Mouse (Mus musculus) olfactory bulb, adult 2 months (tissue): ENCODE measurements around the gene Olfr812. TPM values are rescaled to one million over a fixed set of nuclear protein-coding genes. Genes with fewer than 3 reads are reported as not detected.
"Not testable (repeated sequence)": the region's sequence is repeated elsewhere in the genome, so short reads cannot be mapped to it uniquely, and the experiment has no call there.

Experiments used
- H3K27ac ChIP-seq: fragments of 200-500 bp; 2 replicates; pipeline ENCODE4 v1.5.1; 2012; ENCODE audit warnings: low read depth, low read length; ENCODE audit not compliant: insufficient read depth
- H3K4me1 ChIP-seq: fragments of 200-500 bp; 2 replicates; pipeline ENCODE4 v1.6.1; 2012; ENCODE audit warnings: low read length; ENCODE audit not compliant: control insufficient read depth, insufficient read depth
- H3K4me3 ChIP-seq: fragments of 200-500 bp; 2 replicates; pipeline ENCODE4 v1.5.1; 2012; ENCODE audit warnings: mild to moderate bottlenecking, low read depth, low read length, moderate library complexity; ENCODE audit not compliant: insufficient read depth
- CTCF ChIP-seq: fragments of 200-500 bp; IDR thresholded peaks from 2 replicates; pipeline ENCODE4 v1.5.1; 2012; ENCODE audit warnings: low read depth, mild to moderate bottlenecking, low read length, moderate library complexity; ENCODE audit not compliant: insufficient read depth
- POLR2A ChIP-seq: fragments of 200-500 bp; IDR thresholded peaks from 2 replicates; pipeline ENCODE4 v1.6.1; 2012; ENCODE audit warnings: mild to moderate bottlenecking, low read depth, low read length, moderate library complexity; ENCODE audit not compliant: insufficient read depth
- WGBS: fragments of 180-500 bp; shearing (Covaris S2); methylation state at CpG from one replicate; pipeline ENCODE4 v1.1.7; 2018; 5-methylcytosine and 5-hydroxymethylcytosine counted together
- polyA plus RNA-seq: library from polyadenylated mRNA; stranded (reverse); fragments of >200 nt; gene quantifications from 2 replicates; pipeline ENCODE4 v1.2.4, GENCODE M21; 2012; ENCODE audit warnings: low replicate concordance; ENCODE audit not compliant: missing spikeins, insufficient read depth, insufficient read length

The Olfr812 gene
- polyA plus RNA-seq: not detected in 2 replicates

DNA sequence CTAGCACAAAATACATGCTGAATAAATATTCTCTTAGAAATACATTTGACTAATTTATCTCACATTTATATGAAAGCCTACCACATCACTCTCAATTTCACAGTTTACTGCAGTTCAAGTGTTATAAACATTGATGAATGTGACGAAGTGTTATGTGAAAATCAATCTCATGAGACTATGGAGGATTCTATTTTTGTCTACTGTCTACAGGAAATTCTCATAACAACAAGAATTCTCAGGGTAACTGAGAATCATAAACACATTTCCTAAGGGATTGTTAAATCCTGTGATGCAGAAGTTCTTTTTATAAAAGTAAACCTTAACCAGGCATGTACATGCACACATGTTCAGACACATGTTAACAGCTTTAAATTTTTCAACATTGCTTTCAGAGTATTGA lies at the start of gene Olfr812:
Gene Olfr812 (minus strand): TSS at position 101 of the 400 bp plus-strand sequence.
- no peak within 1 kb of the TSS for H3K27ac ChIP-seq

DNA sequence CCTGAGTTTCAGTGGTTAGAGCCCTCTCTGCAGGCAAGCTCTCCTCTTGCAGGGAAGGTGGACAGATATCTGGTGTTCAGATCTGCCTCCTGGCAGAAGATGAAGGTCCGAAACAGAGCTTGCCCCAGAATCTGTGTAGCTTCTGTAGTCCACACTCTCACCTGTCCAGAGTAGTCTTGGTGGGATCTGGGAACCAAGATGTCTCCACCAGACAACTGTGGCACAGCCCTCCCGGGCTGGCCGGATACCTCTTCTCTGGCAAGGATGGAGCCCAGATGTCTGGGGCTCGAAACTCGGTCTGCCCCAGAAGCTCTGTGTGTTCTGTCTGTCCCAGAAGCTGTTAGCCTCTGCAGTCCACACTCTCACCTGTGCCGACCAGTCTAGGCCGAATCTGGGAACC lies 40.0 kb upstream of the Olfr812 start:
- H3K27ac ChIP-seq: no peak overlapping the region
- no peak overlapping the region for H3K4me3 ChIP-seq
- H3K4me1 ChIP-seq: no peaks in the 10 kb centered on the region
- TF ChIP-seq POLR2A (no peak), CTCF (no peak)
- whole genome bisulfite sequencing: 95% methylated on average over 7 of the region's 7 CpGs

More for the DNA sequence above, at the start of gene Olfr812:
- H3K4me1 ChIP-seq: no peaks in the 10 kb centered on the region
- 85% methylated on average over 1 of the region's 1 CpGs for WGBS
- H3K4me3 ChIP-seq: no peak within 1 kb of the TSS
- no peak for TF ChIP-seq POLR2A
- no peak for TF ChIP-seq CTCF

DNA sequence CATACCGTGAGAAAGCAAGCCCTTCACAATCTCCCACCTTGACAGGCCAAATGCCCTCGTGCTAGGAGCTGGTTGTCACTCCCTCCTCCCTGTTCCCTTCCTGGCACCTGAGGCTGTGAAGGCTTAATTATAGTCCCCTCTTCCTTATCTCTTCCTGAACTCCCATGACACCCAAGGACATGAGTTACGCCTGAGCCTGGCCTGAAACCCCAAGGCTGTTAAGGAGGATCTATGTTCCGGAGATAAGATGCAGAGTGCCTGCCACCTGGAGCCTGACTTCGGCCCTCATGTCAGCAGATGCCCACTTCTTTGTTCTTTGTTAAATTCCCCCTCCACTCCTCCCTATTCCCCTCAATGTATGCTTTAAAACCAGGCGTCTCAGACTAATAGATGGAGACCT lies 39.6 kb upstream of the Olfr812 start:
- H3K4me3 ChIP-seq, H3K4me1 ChIP-seq, H3K27ac ChIP-seq: not testable (repeated sequence)
- WGBS: 90% methylated on average over 6 of the region's 6 CpGs

DNA sequence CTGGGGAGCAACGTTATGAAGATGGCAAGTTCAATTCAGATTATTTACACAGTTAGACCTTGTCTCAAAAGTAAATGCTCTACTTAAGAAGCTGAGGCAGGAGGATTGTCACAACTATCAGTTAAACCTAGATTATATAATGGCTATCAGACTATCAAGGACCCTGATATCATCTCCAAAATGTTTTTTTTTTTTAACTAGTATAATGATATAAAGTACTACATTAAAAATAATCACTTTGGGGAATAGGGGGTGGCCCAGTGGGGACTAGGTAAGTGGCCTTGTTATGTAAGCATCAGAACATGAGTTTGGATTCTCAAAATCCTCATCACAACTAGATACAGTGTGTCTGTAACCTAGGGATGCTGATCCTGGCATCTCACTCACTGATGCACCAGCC lies 33.9 kb upstream of the Olfr812 start, which contains the start of gene Olfr814:
Gene Olfr814 (minus strand): TSS at position 101 of the 400 bp plus-strand sequence.
- not testable (repeated sequence) for H3K4me1 ChIP-seq, H3K4me3 ChIP-seq, H3K27ac ChIP-seq
- 50% methylated on average over 1 of the region's 1 CpGs for WGBS

DNA sequence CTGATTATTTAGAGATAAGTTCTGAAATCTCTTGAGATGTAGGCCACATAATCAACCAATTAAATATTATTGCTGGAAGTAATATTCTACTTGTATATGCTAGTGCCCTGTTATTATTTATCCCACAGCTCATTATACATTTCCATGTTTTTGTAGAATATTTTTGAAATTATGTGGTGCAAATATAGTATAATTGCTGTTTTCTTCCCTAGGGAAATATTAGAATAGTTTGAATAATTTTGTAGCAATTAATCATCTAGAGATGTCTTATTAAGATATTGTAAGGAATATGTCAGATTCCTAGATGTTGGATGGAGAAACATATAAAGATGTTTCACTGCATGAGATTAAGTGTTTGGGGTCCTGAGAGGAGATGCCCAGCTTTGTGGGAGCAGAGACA lies 9.2 kb upstream of the Olfr812 start, which contains the start of gene Olfr813:
Gene Olfr813 (plus strand): TSS at position 301 of the 400 bp plus-strand sequence.
- no peaks in the 10 kb centered on the region for H3K4me1 ChIP-seq
- no peak within 1 kb of the TSS for H3K4me3 ChIP-seq
- no peak within 1 kb of the TSS for H3K27ac ChIP-seq
- TF ChIP-seq CTCF: no peak
- TF ChIP-seq POLR2A: no peak

DNA sequence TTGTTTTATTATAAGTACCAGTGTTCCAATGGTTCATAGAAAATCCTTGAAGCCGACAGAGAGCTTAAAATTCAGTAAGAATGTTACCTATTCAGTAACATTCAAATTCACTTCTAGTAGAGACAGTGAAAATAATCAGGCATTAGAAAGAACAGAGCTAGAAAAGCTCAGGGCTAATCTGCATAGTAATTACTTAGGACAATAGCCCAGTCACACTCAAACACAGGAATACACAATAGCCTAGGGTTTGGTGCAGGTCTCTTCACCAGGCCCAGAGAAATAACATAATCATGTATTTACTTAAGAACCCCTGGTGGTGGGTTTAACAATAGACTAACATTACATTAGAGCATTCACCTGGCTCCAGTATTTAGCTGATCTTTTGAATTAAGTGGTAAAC lies 1.4 kb upstream of the Olfr812 start:
- no peak overlapping the region for H3K4me3 ChIP-seq
- H3K27ac ChIP-seq: no peak overlapping the region
- 37% methylated on average over 1 of the region's 1 CpGs for WGBS
- no peak for TF ChIP-seq CTCF
- no peaks in the 10 kb centered on the region for H3K4me1 ChIP-seq

DNA sequence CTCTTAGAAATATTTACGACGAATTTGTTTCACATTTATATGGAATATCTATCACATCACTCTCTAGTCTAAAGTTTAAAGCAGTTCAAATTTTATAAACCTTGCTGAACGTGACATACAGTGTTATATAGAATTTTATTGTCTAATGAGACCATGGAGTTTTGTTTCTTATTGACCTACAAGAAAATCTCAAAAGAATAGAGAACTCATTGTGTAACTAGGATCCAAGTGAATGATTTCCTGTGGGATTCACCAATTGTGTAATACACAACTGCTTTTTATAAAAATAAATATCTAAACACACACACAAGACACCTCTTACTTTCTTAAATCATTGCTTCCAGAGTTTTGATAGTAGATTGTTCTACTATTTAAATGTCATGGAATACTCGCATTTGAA lies 41.6 kb downstream of the Olfr812 start, which contains the start of gene Olfr811:
Gene Olfr811 (minus strand): TSS at position 101 of the 400 bp plus-strand sequence.
- H3K4me1 ChIP-seq: no peaks in the 10 kb centered on the region
- TF ChIP-seq POLR2A (no peak), CTCF (no peak)
- WGBS: 88% methylated on average over 4 of the region's 4 CpGs
- H3K27ac ChIP-seq: no peak within 1 kb of the TSS
- H3K4me3 ChIP-seq: no peak within 1 kb of the TSS

DNA sequence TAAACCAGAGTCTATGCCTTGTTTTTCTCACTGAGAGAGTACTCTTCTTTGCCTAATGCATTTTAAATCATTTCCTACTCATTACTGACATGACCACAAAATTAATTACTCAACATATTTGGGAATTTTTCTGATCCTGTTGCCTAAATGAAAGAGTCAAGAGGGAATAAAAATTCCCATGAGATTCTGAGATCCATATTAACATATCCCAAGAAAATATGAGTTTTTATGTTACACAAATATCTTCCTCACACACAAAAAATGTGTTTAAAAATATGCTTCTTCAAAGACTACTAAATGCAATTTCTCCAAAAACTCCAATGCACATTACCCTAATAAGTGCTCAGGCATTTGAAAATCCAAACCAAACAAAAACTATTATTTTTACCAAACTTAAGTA lies 51.1 kb downstream of the Olfr812 start, which contains the start of gene Olfr810:
Gene Olfr810 (minus strand): TSS at position 101 of the 400 bp plus-strand sequence.
- H3K27ac ChIP-seq: no peak within 1 kb of the TSS
- no peak within 1 kb of the TSS for H3K4me3 ChIP-seq
- TF ChIP-seq POLR2A (no peak), CTCF (no peak)
- no peaks in the 10 kb centered on the region for H3K4me1 ChIP-seq

Other genes starting within 250 kb of the Olfr812 start
- gene Olfr796, start 233.5 kb downstream of the Olfr812 start, polyA plus RNA-seq: not detected in 2 replicates
- not detected in 2 replicates for gene Olfr798, start 218.2 kb downstream of the Olfr812 start, polyA plus RNA-seq
- gene Olfr799, start 208.6 kb downstream of the Olfr812 start, polyA plus RNA-seq: not detected in 2 replicates
- gene Olfr800, start 188.4 kb downstream of the Olfr812 start, polyA plus RNA-seq: not detected in 2 replicates
- not detected in 2 replicates for gene Olfr801, start 172.2 kb downstream of the Olfr812 start, polyA plus RNA-seq
- not detected in 2 replicates for gene Olfr802, start 157.9 kb downstream of the Olfr812 start, polyA plus RNA-seq
- not detected in 2 replicates for gene Olfr803, start 151.8 kb downstream of the Olfr812 start, polyA plus RNA-seq
- not detected in 2 replicates for gene Olfr804, start 142.9 kb downstream of the Olfr812 start, polyA plus RNA-seq
- not detected in 2 replicates for gene Olfr805, start 116.7 kb downstream of the Olfr812 start, polyA plus RNA-seq
- not detected in 2 replicates for gene Olfr806, start 104.2 kb downstream of the Olfr812 start, polyA plus RNA-seq
- gene Olfr807, start 88.3 kb downstream of the Olfr812 start, polyA plus RNA-seq: not detected in 2 replicates
- not detected in 2 replicates for gene Olfr808, start 80.6 kb downstream of the Olfr812 start, polyA plus RNA-seq
- not detected in 2 replicates for gene Olfr809, start 71.5 kb downstream of the Olfr812 start, polyA plus RNA-seq
- not detected in 2 replicates for gene Olfr810, start 51.2 kb downstream of the Olfr812 start, polyA plus RNA-seq
- gene Olfr811, start 41.7 kb downstream of the Olfr812 start, polyA plus RNA-seq: not detected in 2 replicates
- not detected in 2 replicates for gene Olfr813, start 9.3 kb upstream of the Olfr812 start, polyA plus RNA-seq
- gene Olfr814, start 33.8 kb upstream of the Olfr812 start, polyA plus RNA-seq: not detected in 2 replicates
- gene Olfr815, start 59.8 kb upstream of the Olfr812 start, polyA plus RNA-seq: not detected in 2 replicates
- gene Olfr816, start 69.5 kb upstream of the Olfr812 start, polyA plus RNA-seq: not detected in 2 replicates
- gene Olfr818, start 103.0 kb upstream of the Olfr812 start, polyA plus RNA-seq: not detected in 2 replicates
- gene Olfr819, start 121.2 kb upstream of the Olfr812 start, polyA plus RNA-seq: not detected in 2 replicates
- gene Olfr247, start 130.0 kb upstream of the Olfr812 start, polyA plus RNA-seq: not detected in 2 replicates
- not detected in 2 replicates for gene Gm10310, start 139.0 kb upstream of the Olfr812 start, polyA plus RNA-seq
- gene Olfr820, start 166.5 kb upstream of the Olfr812 start, polyA plus RNA-seq: not detected in 2 replicates
- not detected in 2 replicates for gene Olfr821, start 184.3 kb upstream of the Olfr812 start, polyA plus RNA-seq
- not detected in 2 replicates for gene Olfr822, start 225.1 kb upstream of the Olfr812 start, polyA plus RNA-seq